Mouse (Mus musculus) MEL (cell line): ENCODE data around the gene Sacs.
"Not testable (repeated sequence)": the region's sequence is repeated elsewhere in the genome, so short reads cannot be mapped to it uniquely, and the experiment has no call there.

ENCODE experiments used
- CTCF ChIP-seq, 3 experiments: IDR thresholded peaks in 2 of 3; conservative IDR thresholded peaks in 1 of 3; 2 replicates each; pipeline ENCODE4 v1.5.1; 2011 to 2012; ENCODE audit warnings: low read length in 3 of 3, low read depth in 2 of 3, mild to moderate bottlenecking in 2 of 3, improper control_type of control experiment in 1 of 3, inconsistent platforms in 1 of 3, mixed read lengths in 1 of 3, moderate library complexity in 1 of 3; ENCODE audit not compliant: control insufficient read depth in 1 of 3, insufficient read depth in 1 of 3, poor library complexity in 1 of 3, severe bottlenecking in 1 of 3
- E2F4 ChIP-seq: IDR thresholded peaks from 2 replicates; pipeline ENCODE4 v1.6.1; 2011; ENCODE audit warnings: low read depth, low read length, improper control_type of control experiment, borderline replicate concordance
- GABPA ChIP-seq: IDR thresholded peaks from 2 replicates; pipeline ENCODE4 v1.6.1; 2012; ENCODE audit warnings: low read depth, mild to moderate bottlenecking, inconsistent platforms, low read length, improper control_type of control experiment, moderate library complexity
- TCF12 ChIP-seq: IDR thresholded peaks from 2 replicates; pipeline ENCODE4 v1.6.1; 2014; ENCODE audit warnings: low read depth, mild to moderate bottlenecking, inconsistent platforms, low read length, improper control_type of control experiment, moderate library complexity

DNA sequence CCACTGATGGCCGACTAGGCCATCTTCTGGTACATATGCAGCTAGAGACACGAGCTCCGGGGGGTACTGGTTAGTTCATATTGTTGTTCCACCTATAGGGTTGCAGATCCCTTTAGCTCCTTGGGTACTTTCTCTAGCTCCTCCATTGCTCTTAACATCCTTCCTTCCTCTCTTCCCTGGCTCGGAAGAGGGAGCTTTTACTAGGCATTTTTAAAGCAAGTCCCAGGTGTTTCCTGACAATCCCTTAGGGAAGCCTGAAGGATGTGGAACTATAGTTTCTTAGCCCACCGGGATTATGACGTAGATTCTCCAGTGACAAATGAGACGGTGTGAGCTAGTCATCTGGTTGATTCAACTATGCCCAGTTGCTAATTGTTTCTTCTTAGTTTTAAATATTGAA, 19.2 kb downstream of the Sacs start:
- not testable (repeated sequence) for TF ChIP-seq E2F4; CTCF (IDR thresholded peaks at IDR 0.05 in 2 of 3, conservative IDR thresholded peaks at IDR 0.05 in 1 of 3; ENCODE audit: control insufficient read depth in 1 of 3, insufficient read depth in 1 of 3, low read depth in 2 of 3, low read length in 3 of 3, poor library complexity in 1 of 3, severe bottlenecking in 1 of 3); GABPA; TCF12
